Mouse (Mus musculus) mouse embryonic stem cell (cell line): ENCODE data around the gene Mtpn.

Source experiments
- in situ Hi-C, 2 experiments: fragments of 300-500 bp; cut with MboI; formaldehyde crosslinking; loops; 1 replicate in 1 of 2; 3 replicates in 1 of 2; pipeline ENCODE4 v1.14.3; 2019 to 2020; ENCODE audit warnings: low sequenced_read_pairs in 2 of 2, low pct_unique_long_range_greater_than_20kb in 1 of 2, mixed read lengths in 1 of 2; ENCODE audit not compliant: unreplicated experiment in 1 of 2

Gene Mtpn

DNA sequence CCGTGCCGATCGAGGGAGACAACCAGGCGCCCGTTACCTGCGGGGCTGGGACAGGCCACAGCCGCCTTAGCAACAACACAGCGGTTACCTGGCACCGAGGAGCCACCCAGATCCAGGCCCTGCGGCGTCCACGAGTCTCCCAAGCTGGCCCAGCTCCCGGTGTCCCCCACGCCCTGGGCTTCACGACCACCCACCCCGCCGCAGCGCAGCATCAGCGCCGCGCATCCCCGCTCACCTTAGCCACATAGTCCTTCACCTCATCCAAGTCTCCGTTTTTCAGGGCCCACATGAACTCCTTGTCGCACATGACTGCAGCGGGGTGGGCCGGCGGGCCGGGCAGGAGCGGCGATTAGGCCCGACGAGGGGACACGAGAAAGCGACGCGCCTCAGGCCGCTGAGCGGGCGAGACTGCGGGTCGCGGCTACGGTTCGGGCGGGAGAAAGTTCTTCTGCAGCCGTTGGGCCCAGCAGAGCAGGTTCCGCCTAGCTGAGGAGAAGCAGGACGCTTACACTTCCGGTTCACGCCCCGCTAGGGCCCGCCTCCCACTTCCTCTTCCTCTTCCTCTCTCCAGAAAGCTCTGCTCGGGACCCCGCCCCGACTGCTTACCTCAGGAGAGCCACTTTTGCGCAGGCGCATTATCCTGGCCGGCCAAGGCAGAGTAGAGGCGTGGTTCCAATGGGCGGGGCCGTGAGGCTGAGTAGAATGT, at the start of gene Mtpn:
TSS of gene Mtpn (minus strand) at position 585 of the 706 bp plus-strand sequence.
- in situ Hi-C loops: no loop called here

DNA sequence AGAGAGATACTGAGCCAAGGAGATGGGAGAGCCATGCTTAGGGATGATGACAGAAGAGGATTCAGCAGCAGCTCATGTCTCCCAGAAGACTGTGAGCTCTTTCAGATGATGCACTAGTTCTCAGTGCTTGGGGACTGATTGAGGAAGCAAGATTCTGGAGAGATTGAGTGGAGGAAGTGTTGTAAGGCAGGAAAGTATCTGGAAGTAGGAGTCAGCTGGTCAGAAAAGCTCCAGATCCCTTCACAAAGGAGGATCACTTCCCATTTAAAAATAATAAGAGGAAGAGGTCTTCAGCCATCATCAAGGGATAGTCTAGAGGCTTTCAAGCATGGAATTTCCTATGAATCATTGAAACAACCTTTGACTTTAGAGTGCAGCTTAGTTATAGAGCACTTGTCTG, 29.0 kb upstream of the Mtpn start:
- in situ Hi-C loops: loop anchor here in 1 of 2 experiments (10.0 kb wide), 1 partner anchor 184 kb away; no protein-coding TSS in a partner anchor

DNA sequence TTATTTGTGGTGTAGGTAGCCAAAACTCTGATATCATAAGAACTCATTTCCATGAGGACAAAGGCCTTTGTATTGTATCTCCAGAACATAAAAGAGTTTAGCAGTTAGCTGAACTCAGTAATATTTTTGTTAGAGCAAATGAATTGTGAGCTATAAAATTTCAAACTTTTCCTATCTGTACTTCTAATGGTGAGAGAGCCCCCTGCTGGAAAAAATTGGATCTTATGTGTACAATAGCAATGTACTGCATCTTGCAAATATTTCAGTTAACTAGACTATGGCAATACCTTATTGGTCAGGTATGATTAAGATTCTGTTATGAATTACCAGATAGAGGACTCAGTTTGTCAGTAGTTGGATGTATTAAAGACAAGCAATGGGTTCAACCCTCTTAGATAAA, 28.1 kb upstream of the Mtpn start:
- in situ Hi-C loops: loop anchor here in 1 of 2 experiments (10.0 kb wide), 1 partner anchor 183 kb away; no protein-coding TSS in a partner anchor

DNA sequence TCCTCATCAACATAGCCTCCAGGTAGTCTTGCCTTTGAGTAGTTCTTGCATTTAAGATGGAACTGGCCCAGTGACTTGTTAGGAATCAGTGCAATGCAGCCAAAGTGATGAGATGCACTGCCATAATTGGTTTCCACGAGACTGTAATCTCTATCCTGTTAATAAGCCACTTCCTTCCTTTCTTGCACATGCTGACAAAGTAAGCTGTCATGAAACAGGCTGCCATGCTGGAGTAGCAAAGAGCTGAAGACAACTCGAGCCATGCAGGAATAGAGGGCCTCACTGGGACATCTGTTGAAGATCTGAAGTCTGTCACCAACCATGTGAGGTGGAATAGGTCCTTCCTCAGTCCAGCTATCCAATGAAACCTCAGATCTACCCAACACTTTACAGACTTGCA, 20.3 kb upstream of the Mtpn start:
- in situ Hi-C loops: loop anchor here in 1 of 2 experiments (10.0 kb wide), 1 partner anchor 175 kb away; no protein-coding TSS in a partner anchor

DNA sequence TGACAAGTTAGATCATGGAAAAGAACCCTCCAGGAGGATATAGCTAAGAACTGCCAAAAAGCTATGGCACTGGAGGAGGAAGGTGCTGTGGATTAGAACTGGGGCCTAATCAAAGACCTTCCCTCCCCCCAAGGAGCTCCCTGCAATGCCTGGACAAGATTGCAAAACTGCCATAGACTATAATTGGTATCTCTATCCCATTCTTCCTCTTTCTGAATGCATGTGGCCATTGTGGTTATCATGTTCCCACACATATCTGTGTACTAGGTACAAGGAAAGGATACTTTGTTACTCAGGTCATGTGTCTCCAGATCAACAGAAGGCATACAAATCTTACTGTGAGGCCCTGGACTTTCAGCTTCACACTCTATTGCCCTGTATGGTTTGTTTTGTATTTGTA, 4.7 kb upstream of the Mtpn start:
- in situ Hi-C loops: no loop called here

DNA sequence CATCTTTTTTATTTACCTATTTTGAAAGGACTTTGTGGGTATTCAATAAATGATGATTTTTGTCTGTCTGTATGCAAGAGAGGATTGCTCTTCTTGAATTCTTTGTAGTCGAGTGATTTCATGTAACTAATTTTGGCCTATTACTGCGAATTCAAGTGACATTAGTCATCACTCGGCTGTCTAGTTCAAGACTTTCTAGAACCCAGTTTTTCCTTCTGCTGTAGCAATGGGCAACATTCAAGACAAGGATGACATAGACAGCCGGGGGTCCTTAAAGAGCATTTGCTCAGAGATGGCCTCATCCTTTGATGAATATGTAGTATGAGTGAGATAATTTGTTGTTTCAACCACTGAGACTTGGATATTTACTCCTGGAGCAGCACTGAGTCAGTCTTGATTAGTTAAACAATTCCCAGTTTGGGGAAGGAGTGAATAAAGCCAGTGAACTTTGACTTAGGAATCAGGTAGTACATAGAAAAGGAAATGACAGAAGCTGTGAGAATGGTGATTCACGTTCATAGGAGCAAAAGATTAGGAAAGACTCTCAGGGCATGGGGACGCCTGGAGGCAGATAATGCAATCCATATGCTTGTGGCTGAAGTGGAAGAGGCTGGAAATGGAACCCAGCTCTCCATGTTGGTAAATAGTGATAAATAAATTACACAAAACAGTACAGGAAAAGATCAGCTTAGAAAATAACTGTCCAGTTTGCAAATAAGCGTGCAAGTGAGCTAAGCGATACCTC, 3.1 kb upstream of the Mtpn start:
- in situ Hi-C loops: no loop called here

DNA sequence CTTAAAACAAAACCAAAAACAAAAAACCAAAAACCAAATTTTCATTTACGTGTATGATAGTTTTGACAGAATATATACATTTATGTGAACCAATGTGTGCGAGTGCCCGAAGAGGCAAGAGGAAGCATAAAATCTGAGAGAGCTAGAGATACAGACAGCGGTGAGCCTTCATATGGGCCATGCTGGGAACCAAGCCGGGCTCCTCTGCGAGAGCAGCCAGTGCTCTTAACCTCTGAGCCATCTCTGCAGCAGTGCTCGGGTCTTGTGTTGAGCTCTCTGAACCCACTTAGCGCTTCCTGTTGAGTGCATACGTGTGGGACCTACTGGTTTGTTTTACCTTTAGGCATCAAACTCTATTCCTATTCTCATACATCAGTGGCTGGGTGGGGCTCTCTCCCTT, 689 bp upstream of the Mtpn start:
- in situ Hi-C loops: no loop called here

DNA sequence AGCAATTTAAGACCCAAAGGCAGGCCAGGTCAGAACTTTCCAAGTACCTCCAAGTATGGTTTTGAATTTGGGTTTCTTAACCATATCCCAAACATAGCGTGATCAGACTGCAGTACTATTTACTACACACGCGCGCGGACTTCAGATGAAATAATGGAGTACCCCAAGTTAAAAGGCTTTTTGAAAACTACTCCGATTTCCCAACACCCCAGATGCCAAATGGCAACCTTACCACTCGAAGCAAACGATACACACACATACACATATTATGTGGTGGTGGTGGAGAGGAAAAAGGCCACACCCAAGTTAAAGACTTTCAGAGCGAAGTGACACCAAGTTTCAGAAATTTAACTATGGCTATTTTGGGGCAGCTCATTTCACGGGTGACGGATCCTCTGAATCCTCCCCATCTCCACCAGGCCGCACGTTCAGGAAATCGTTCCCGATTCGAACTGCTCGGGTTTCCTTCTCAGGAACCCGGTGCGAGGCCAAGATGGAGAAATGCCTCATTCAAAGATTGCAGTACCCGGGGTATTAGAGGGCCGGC, 858 bp downstream of the Mtpn start:
- in situ Hi-C loops: no loop called here

DNA sequence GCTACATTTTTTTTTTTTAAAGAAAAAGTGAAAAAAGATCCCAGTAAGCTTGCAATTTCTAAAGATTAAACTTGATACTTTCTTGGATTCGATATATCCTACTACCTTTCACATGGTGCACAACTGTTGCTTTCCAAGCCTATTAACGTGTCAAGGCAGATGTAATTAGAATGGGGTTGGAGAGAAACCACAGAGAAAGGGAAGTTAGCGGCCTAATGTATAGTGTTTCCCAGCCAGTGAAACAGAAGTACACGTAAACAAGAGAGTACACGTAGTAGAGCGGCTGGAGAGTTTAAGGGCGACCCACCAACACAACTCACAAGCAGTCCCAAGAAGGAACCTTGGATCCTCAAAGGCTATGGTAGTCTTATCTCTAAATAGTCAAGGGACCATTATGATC, 3.7 kb downstream of the Mtpn start:
- in situ Hi-C loops: no loop called here

DNA sequence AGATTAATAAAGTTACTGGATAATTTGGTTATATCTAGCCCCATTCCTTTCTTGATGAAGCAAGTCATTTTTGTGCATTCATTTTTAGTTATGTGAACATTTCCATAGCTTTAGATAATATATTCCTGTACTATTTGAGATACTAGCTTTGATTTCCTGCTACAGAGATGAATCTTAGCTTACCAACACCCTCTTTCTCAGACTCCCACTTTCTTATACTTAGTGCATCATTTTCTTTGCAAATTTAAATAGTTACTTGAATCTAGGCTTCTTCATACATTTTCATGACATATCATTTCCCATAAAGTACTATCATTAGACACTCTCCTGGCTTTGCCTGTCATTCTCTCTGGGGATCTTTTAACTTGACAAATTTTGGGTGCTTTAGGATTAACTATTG, 26.3 kb downstream of the Mtpn start:
- in situ Hi-C loops: no loop called here

DNA sequence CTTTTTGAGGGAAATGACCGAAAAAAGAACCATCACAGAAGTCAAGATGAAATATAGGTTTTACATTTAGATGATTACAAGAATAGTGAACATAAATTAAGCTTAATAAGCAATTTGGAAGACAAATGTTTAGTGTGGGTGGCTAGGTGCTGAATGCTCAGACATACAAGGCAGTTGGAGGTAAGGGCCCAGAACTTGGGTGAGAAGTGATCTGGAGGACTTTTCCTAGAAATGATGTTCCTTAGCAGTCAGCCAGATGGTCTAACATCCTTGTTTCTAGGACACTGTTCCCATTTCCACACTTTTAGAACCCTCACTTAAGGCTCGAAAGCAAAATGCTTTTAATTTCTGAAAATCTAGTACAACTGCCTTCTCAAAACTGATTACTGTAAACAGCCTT, 34.9 kb downstream of the Mtpn start:
- in situ Hi-C loops: no loop called here

DNA sequence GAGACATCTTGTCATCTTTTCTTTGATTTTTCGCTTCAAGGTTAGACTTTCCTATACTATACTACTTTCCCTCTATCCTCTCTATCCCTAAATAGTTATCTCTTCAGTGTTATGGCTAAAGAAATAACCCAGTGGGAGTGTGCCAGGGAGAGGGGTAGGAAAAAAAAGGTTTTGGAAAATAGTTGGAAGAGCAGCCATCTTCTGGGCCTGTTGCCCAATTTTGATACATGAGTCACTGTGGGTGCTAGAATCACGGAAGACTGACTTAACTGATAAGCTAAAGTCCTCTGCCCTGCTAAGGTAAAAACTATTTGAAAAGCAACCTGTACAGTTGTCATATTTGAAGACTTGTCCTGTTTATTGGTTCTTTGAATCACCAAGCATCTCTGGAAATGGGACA, 36.8 kb downstream of the Mtpn start:
- in situ Hi-C loops: no loop called here

DNA sequence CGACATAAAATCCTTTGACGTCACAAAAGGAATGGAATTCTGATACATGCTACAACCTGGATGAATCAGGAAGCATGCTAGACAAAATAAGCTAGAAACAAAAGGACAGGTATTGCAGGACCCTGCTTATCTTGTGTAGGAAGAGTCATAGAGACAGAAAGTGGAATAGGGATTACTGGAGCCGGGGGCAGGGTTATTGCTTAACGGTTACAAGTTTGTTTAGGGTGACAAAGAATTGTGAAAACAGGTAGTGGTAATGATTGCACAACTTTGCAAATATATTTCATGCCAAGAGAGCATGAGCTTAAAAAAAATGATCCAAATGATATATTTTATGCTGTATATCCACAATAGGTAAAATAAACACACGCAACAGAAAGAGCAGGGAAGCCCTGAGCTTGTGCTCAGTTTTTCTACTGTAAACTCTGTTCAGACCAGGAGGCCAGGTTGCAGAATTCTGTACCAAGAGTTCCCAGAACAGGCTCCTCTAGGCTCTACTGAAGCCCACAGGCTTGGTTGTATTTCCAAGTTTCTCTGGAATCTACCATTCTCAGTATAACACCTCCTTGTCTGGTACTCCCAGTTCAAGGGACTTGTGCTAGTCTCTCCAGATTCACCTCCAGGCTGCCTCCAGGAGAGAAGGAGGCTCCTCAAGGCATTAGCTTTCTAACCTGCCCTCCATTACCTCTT, 39.6 kb downstream of the Mtpn start:
- in situ Hi-C loops: no loop called here

DNA sequence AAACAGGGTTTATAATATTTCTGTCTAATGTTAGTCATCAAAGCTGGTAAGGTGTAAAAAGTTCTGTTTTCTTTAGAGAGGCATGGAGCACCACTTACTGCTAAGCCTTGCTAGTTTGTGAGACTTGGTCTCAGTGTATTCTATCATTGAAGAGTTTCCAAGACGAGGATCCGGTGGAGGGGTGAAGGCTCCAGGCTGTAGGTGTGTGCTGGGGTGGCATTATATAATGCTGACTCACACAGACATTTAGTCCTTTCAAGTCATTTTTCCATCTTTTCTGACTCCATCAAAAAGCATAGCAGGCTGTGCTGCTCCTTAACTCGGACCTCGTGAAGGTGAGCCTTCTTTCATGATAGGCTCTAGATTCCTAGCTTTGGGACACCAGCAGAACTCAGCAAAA, 42.3 kb downstream of the Mtpn start:
- in situ Hi-C loops: no loop called here

DNA sequence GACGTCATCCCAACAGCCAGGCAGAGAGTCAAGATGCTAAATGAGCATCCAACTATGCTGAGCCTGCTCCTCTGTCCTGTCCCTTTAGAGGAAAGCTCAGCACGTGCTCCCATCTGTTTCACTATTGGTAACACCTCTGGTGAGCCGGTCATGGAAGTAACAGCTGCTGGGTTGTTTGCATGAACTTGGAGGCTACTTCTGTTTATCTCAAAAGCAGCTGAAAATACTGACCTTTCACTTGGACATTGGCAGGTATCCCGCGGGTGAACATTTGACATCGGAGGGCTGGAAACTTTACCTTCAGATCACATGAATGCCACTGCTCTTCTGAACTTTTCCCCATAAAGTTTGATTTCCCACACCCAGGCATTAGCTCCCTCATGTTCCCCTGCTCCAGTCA, 45.8 kb downstream of the Mtpn start:
- in situ Hi-C loops: no loop called here

DNA sequence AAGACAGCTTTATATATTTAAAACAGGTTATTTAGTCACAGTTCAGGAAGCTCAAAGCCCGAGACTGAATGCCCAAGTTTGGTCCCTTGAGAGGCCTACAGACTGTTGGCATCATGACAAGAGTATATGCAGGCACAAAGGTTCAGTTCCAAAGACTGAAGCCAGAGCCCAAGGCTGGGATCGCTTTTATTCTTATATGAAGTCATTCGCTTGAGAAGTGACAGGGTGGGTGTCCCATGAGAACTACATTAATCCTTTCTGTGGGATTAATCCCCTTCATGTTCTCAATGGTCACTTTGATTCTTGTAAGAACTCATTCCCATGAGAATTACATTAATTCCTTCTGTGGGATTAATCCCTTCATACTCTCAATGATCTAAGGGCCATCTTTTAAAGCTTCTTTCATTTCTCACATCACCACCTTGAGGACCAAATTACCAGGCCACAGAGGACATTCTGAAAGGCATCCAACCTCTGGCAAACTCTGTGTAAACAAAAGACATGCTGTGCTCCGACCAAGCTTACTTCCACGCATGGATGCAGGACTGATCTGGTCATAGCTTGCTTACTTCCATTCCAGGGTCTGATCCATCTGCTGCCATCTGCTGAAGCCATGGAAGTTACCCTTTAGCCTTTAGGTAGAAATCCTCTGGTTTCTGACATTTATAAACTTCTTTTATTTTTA, 59.9 kb downstream of the Mtpn start:
- in situ Hi-C loops: no loop called here

DNA sequence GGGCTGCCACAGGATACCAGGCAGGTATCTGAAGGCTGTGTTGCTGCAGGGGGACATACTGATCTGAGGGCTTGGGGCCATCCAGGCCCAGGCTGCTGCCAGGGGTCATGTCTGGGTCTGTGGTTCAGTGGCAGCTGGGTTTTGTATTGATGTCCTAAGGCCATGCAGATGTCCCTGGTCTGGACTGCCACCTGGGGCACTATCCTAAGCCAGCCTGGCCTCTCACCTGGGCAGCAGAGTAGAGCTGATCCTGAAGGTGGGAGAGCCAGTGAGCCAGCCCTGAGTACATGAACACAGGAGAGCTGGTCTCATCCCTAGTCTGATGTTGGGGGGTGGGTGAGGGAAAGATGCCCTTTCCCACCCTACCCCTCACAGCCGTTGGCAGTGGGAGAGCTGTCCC, 62.9 kb downstream of the Mtpn start:
- in situ Hi-C loops: no loop called here

DNA sequence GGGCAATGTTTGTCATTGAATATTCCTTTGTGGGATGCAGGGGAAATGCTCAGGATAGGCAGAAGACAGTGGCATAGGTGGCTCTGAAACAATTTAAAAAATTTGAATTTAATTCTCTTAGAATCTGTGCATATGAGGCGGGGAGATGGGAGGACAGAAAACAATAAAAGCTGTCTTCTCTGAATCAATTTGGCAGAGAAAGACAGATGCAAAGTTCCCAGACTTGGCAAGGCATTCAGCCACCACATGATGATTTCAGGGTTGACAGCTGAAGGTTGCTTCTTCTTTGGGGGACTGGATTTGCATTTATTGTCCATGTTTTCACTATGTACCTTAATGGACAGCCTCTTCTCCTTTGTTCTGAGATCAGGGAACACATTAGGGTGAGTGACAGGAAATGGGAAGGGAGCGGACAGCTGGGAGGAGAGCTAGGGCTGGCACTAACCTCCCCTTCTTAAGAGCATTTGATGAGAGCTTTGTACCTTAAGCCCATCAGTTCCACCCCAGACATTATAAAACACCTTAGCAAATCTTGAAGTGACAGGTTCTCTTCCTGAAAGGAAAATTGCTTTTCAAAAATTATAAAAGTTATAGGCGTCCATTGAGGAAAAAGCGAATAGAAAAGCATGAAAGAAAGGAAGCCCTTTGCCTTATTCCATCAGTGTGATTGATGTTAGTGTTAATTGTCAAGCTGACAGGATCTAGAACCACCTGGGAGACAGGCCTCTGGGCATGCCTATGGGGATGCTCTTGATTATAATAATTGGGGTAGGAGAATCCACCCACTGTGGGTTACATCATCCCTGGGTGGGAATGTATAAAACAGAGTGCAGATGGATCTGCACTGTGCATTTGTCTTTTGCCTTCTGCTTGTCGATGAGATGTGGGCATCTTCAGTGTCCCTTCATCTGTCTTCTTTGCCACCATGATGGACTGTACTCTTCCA, 76.0 kb downstream of the Mtpn start:
- in situ Hi-C loops: no loop called here
